Mouse (Mus musculus) cerebellum, adult 2 months (tissue): ENCODE measurements around the gene Elp4.

Experiments
- CTCF ChIP-seq: fragments of 200-500 bp; IDR thresholded peaks from 2 replicates; pipeline ENCODE4 v1.5.1; 2011; ENCODE audit warnings: low read depth, mild to moderate bottlenecking, control low read depth, low read length, moderate library complexity, borderline replicate concordance; ENCODE audit not compliant: insufficient read depth
- POLR2A ChIP-seq: fragments of 200-500 bp; IDR thresholded peaks from 2 replicates; pipeline ENCODE4 v1.6.1; 2011; ENCODE audit warnings: low read length, control low read depth, borderline replicate concordance; ENCODE audit not compliant: insufficient read depth

- TF ChIP-seq POLR2A (no peak), CTCF (no peak)
Observed at GRCm38 (mm10) chr2:105715409-105716115, 188.8 kb downstream of the Elp4 start.
